Mouse (Mus musculus): ENCODE measurements around the gene Pnpla2. TPM values are rescaled to one million over a fixed set of nuclear protein-coding genes. Genes with fewer than 3 reads are reported as not detected.
A peak's percentile ranks its signal among the peaks of the same experiment; 100 is the strongest.
"Not testable (repeated sequence)": the region's sequence is repeated elsewhere in the genome, so short reads cannot be mapped to it uniquely, and the experiment has no call there.

Gene Pnpla2
- 100 to 1,000 TPM; 173 to 205 TPM for total RNA-seq (2021)
- long read RNA-seq, experiment 1, transcript Pnpla2-203 (9 exons, 2,625 nt): major isoform, 87 of 115 reads
- long read RNA-seq, experiment 1, partial matches to known transcripts: 21 of 115 reads
- long read RNA-seq, experiment 1, other reads (novel, unspliced or antisense): 7 of 115 reads
- long read RNA-seq, experiment 2, transcript Pnpla2-203 (9 exons, 2,625 nt): major isoform, 156 of 191 reads
- long read RNA-seq, experiment 2, partial matches to known transcripts: 19 of 191 reads
- long read RNA-seq, experiment 2, other reads (novel, unspliced or antisense): 16 of 191 reads

DNA sequence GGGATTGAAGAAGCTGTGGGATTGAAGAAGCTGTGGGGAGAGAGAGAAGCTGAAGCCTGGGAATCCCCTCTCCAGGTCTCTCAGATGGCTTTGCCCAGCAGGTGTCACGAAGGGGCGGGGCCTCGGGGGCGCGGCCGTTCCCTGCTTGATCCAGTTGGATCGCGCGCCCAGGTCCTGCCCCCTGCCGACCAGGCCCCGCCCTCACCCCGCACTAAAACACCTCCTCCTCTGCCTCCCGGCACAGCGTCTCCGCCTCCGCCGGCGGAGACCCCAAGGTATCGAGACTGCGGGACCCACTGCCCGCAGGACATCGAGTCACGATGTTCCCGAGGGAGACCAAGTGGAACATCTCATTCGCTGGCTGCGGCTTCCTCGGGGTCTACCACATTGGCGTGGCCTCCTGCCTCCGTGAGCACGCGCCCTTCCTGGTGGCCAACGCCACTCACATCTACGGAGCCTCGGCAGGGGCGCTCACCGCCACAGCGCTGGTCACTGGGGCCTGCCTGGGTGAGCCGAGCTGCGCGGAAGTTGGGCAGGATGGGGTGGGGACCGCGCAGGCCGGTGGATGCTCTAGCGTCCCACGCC is at the start of gene Pnpla2:
Gene Pnpla2, plus strand, starts transcription at position 232 of the 585 bp plus-strand sequence.
- peak; percentile 90 to 91 for DNase-seq (ENCODE audit: low spot score in 2 of 2)

DNA sequence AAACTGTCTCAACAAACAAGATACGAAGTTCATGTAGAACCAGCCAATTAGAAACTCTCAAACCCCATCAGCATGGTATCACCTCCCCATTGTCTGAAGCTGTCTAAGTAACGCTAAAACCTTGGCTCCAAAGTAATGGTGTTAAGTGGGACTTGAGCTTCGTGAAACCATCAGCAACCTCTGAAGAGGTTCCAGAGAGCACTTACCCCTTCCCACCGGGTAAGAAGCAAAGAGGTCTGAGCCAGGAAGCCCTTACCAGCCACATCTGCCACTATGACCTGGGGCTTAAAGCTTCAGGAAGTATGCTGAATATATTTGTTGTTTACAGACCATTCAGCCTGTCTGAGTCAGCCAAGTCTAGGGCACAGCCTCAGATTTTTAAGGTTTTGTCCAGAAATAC is 49.5 kb upstream of the Pnpla2 start:
- no peak for DNase-seq (ENCODE audit: low spot score in 2 of 2)

DNA sequence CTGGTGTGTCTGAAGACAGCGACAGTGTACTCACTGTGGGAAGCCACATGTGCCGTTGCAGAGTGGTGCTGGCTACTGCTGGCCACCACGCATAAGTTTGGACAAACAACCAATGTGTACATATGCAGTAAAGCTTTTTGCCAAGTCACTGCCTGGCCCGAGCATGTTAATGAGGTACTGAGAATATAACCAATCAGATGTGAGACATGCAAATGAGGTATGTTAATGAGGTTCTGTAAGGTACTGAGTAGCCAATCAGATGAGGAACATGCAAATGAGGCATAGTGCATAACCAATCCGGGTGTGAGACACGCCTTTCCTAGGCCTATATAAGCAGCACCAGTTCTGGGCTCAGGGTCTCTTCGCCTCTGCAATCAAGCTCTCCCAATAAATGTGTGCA is 47.3 kb upstream of the Pnpla2 start:
- DNase-seq (ENCODE audit: low spot score in 2 of 2): not testable (repeated sequence)

DNA sequence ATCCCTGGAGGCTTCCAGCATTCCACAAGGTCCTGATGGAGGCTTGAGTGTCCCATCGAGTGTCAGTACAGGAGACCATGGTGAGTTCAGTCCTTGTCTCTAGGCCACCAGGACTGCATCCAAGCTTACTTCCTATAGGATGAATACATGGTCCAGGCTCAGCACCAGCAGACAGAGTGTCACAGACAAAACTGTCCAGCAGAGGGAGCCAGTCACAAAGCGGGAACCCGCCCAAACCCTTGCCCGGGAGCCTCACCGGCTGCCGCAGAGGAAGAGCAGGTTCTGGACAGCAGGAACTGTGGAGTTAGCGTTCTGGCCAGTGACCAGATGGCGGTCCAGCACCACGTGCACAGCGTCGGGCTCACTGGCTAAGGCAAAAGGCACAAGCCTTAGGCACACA is 46.2 kb upstream of the Pnpla2 start:
- DNase-seq (ENCODE audit: low spot score in 2 of 2): peak; percentile 68 to 77

DNA sequence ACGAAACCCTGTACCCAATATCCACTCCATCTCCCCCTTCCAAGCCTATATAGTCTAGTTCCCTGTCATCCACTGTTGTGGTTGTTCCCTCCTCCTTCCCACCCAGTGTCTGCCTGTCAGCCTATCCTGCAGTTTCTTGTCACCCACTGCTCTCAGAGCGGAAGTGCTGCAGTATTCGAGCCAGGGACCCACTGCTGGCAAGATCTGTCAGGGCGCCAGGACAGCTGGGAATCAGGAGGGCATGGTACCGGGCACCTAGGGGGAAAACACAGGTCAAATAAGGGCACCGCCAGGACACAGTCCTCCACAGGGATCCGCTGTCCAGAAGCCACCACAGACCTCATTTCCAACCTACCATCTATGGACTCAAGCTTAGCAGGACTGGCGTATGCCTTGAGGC is 44.4 kb upstream of the Pnpla2 start:
- DNase-seq (ENCODE audit: low spot score in 2 of 2): no peak

DNA sequence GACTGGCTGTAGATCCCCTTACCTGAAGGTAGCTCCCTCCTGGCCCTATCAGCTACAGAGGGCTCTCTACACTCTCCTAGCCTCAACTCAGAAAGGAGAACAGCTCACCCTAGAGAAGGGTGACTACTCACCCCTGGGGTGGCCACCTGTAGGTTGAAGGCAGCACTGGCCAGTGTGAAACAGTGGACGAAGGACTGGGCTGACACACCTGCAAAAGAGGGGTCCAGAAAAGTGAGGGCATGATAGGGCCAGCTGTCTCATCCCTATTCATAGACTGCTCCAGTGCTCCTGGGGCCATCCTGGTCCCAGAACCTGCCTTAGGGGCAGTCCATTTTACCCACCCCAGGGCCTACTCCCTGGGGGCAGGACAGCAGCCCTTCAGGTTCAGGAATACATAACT is 43.3 kb upstream of the Pnpla2 start:
- DNase-seq (ENCODE audit: low spot score in 2 of 2): no peak

DNA sequence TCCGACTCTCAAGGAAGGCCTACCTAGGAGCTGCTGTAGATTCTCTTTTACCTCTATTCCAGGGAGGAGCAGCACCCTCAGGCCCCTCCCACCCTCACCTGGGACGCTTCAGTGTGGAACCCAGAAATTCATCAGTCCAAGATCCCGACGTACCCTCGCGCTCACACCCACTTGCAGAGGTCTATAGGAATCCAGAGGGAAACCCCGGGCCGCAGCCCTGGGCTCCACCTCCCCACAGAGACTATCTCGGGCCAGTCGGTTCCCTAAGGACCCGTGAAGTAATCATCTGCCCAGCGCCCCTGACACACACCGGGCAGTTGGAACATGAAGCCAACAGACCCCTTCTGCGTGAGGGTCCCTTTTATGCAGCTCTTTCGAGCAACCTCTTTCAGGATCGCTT is 41.7 kb upstream of the Pnpla2 start:
- no peak for DNase-seq (ENCODE audit: low spot score in 2 of 2)

DNA sequence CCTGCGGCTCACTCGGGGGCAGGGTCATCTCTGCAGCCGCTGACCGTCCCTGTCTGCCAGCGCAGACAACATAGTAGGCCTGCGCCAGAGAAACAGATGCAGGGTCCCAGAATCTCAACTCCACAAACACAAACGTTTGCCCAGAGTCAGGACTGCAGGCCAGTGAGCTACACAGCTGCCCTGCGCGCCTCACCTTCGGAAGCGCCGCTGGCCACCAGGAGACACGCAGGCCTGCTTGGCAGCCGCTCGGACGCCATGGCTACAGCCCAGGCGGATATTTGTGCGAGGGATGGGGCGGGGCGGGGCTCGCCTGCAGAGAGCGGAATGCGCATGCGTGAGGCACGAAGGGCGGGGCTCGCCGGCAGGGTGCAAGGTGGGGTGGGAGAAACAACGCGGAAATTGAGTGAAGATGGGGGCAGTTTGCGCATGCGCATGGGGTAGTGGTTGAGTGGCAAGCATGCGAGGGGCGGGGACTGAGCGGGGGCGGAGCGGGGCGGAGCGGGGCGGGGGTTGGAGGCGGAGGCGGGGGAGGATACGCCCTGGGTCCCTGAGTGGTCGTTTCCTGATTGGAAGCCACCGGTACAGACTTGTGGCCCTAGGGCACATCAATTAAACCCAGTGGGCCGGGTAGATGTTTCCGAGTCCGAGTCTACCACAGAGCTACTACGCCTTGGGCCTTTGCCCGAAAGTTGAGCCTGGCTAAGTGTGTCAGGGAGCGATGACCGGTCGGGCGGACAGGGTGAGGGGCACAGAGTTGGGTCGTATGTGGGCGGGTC is 41.0 kb upstream of the Pnpla2 start, which contains the start of gene Gatd1:
Gene Gatd1, minus strand, starts transcription at position 328 of the 776 bp plus-strand sequence.
- peak; percentile 99 to 100 for DNase-seq (ENCODE audit: low spot score in 2 of 2)

DNA sequence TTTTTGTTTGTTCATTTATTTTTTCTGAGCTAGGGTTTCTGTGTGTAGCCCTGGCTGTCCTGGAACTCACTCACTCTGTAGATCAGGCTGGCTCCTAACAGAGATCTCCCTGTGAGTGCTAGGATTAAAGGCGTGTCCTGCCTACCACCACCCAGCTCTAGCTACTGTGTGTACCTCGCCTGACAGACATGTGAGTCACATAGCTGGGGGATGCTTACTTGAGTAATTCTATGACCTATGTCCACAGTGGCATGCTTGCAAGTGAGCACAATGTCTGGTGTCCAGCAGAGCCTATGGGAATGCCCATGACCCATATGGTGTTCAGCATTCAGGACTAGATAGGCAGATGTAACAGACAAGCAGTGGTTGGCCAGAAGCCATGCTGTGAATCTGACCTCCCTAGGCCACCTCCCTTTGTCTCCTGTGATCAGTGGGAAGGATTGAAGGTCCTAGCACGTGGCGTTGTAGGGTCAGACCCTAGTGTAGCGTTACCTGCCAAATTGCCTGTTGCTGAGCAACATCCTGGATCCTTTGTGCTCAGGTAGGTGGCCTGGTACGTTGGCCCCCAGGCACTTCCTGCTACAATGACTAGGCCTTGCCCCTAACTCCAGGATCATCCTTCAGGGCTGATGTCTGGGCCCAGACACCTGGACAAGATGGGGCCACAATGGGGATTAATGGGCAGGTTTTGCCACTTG is 38.7 kb upstream of the Pnpla2 start:
- no peak for DNase-seq (ENCODE audit: low spot score in 2 of 2)

DNA sequence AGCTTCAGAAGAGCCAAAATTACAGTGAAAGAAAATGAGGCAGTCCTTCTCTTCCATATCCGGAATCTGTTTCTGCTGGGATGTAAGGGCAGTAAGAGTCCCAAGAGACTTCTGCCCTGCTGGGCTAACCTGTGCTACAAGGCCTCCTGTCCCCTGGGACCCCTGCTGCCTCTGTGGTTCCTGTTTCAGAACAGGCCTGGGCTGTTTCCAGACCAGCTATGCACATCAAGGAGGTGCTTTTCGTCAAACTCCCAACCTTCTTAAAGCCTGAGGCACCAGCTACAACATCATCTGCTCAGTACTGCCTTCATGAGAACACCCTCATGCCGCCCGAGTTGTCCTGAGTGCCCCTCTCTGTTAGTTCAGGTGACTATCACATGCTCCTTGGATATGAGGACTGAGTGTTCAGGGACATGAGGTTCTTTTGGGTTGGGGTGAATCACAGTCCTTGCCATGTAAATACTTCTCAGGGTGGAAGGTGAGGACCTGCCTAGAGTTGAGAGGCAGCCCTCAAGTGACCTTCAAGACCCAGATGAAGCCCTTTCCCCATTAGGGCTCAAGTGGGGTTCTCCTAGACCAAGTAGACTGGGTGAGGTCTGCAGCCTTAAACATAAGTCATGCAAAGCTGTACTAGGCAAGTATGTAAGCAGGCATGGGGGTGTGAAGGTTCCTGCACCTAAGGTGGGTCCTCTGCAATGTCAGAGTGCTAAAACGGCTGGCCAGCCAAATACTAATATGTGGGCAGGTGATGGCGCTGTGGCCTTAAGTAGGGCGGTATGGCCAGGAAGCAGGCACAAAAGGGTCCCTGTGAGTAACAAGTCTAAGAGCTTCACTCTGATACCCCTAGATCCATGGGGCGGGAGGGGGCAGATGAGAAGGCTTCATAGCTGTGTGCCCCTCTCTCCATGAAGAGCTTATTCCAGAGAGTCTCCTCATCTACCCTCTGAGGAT is 37.0 kb upstream of the Pnpla2 start:
- DNase-seq (ENCODE audit: low spot score in 2 of 2): no peak

DNA sequence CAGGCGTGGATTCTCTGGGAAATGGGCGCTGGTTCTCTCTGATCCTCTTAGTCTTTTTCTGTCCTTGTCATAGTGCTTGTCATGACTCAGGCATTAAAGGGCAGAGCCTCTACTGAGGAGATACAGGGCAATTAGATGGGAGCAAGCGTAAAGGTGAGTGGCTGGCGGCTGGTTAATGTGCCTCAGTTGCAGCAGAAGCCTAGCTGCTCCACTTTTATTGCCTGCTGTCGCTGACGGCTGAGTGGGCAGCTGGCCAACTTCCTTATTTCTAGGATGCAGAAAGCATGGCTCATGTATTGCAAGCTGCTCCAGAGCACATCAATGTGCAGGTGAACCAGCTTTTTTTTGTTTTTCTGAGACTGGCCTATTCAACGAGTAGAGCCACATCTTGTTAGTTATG is 36.0 kb upstream of the Pnpla2 start:
- DNase-seq (ENCODE audit: low spot score in 2 of 2): no peak

DNA sequence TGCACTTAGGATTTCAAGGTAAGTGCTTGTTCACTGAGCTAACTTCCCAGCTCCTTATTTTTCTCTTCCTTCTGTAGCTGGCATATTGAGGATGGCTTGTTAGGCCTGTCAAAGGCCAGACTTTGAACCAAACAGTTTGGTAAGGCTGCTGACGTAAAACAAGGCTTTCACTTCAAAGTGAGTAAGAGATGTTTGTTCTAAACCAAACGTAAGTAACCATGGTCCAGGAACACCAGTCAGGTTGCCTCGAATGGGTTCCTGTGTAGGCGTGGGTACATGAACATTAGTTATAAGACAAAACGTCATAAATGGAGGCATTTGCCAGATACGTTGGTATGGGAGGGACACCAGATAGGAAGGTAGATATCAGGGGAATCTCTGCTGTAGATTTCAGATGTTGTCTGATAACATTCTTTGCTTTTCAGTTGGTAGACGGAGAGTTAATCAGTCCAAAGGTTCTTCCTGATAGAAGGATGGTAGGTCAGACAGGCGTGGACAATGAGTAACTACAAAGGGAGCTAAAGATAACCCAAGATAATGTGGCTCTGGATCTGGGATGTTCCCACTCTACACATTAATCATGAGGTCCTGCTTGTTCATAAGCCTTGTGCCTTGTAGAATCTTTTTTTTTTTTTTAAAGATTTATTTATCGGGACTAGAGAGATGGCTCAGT is 34.8 kb upstream of the Pnpla2 start:
- DNase-seq (ENCODE audit: low spot score in 2 of 2): no peak

DNA sequence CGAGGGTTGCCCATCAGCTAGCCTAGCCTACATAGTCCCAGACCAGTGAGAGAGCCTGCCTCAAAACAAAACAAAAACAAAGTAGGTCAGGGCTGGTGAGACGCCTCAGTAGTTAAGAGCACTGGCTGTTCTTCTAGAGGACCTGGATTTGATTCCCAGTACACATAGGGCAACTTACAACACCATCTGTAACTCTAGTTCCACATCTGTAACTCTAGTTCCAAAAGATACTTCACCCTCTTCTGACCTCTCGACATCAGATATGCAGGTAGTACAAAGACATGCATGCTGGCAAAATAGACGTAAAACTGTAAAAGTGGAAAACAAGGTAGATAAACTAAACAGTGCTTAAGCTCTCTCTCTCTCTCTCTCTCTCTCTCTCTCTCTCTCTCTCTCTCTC is 31.2 kb upstream of the Pnpla2 start:
- no peak for DNase-seq (ENCODE audit: low spot score in 2 of 2)

DNA sequence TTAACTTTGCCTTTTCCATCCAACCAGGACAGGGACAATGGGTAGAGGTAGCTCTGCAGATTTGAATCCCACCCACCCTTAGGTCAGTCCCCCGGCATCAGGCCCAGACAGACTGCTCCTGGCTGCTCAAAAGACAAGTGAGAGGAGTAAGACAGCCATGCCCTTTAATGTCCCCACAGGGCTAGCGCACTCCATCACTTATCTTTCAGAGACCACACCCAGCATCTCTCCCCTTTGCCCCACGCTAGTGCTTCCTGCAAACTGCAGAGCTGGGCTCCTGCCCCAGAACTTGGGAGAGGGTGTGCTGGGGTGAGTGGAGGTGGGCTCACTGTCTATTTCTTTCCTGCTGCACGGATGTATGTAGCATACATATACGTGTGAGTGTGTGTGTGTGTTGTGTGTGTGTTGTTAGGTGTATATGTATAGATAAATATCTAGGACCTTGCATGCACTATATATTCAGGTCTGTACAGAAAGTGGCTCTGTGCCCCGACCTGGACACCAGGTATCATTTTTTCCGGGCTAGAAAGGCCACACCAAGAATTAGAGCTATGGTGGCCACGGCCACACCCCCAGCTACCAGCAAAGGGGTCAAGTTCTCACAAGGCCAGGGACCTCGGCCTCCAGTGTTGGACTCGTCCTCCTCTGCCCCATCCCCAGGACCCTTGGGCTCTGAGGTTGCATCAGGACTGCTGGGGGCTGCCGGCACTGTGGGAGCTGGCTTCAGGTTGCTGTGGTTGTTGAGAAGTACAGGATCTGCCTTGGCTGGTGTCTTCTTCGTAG is 27.9 kb upstream of the Pnpla2 start:
- DNase-seq (ENCODE audit: low spot score in 2 of 2): no peak

DNA sequence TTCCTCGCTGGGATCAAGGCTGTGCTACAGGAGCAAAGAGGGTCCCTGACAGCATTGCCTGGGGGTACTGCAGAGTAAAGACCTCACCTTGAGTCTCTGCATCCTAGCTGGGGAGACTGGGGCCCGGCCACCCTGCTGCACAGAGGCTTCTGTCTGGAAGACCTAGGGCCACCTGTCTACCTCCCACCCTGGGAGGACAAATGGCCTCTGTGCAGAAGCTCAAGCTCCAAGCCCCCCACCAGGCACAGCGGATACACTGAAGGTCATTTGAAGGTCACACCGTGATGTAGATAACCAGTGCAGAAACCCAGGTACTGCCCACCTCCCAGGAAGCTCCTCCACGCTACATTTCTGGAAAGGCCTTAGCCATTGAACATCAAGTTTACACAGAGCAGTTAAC is 26.3 kb upstream of the Pnpla2 start:
- no peak for DNase-seq (ENCODE audit: low spot score in 2 of 2)

DNA sequence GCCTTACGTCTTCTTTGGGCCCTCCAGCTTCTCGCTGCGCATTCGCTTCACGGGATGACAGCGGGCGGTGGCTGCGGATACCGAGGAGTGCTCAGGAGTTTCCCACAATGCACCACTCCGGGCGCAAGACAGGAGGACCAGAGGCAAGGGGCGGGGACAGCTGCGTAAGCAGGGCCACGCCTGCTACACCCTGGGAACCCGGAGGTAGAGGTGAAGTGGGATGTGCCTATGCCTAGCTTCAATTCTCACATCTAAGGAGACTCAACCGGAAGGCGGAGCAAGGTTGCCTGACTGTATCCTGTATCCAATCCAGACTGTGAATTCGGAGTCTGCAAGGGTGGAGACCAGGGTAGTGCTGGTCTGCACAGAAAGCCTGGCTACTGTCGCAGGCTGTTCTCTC is 25.7 kb upstream of the Pnpla2 start, which contains the start of gene Cend1:
Gene Cend1, minus strand, starts transcription at position 182 of the 400 bp plus-strand sequence.
- no peak for DNase-seq (ENCODE audit: low spot score in 2 of 2)

DNA sequence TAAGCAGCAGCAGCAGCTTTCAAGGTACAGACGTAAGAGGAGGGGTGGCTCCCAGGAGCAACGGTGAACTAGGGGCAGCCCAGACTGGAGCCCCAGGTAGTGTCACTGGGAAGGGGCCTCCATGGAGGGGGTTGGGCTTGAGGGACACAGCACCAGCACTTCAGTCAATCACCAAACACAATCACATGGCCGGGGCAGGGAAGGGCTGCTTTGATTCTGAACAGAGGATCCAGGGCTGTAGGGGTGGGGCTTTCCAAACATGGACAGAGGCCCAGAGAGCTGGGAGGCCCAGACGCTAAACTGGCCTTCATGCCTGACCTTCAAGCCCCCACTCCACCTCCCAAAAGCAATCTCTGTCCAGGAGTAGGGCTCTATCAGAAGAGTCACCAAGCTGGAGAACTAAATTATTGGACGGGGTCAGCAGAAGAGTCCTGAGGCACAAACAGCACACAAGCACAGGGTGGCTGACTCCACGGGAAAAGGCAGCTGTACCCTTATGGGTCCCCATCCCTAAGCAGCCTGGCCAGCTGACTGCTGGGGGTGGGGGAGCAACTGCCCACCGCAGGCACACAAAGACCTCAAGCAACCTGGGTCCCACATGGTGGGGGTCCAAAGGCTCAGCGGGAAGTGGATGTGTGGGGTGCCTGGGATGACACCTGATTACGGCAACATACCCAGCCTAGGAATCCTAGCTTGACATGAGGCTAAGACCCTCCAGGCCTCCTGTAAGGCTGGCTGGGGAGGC is 25.0 kb upstream of the Pnpla2 start:
- no peak for DNase-seq (ENCODE audit: low spot score in 2 of 2)

DNA sequence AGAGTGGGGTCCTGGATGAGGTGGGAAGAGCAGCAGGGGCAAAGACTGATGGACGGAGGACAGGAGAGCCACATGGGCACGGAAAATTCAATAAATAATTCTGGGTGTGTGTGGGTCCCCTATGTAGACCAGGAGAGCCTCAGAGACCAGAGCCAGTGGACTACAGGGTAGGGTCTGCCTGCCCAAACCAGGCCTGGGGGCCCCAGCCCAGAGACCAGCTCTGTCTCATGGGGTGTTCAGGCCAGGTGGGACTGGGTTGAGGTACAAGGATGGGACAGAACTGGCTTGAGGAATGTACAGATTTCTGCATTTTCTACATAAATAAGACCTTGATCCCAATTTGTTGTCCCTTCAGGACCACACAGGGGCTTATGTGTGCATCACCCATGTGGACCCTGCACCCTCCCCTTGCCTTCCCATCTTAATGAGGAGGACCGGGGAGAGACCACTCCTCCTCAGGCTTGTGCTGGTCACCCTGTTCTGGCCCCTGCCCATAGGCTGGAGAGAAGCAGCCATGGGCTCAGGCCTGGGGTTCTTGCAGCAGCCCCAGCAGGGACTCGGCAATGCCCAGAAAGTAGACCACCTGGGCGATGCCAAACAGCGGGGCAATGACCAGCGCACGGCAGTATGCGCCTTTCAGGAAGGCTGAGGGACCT is 24.3 kb upstream of the Pnpla2 start:
- DNase-seq (ENCODE audit: low spot score in 2 of 2): no peak
